Mouse (Mus musculus) kidney, adult 11 months (tissue): Measurements from ENCODE around the gene Phf5a.

Experiments
- DNase-seq: peaks from one replicate; pipeline ENCODE4 v3.0.0; 2022

The Phf5a gene

DNA sequence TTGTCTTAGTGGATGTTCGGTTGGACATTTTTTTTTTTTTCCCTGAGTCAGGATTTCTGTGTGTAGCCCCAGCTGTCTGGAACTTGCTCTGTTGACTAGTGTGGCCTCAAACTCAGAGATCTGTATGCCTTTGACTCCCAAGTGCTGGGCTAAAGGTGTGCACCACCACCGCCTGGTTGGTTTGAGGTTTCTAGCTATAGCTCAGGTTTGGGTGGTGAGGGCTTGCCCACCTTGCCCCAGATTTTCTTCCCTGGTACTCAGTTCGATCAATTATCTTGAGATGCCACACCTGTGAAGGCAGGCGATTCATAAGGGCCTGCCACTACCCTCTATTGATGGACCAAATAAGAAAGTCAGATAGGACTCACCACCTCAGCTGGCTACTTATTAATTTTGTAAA is 24.6 kb downstream of the Phf5a start:
- no peak for DNase-seq

DNA sequence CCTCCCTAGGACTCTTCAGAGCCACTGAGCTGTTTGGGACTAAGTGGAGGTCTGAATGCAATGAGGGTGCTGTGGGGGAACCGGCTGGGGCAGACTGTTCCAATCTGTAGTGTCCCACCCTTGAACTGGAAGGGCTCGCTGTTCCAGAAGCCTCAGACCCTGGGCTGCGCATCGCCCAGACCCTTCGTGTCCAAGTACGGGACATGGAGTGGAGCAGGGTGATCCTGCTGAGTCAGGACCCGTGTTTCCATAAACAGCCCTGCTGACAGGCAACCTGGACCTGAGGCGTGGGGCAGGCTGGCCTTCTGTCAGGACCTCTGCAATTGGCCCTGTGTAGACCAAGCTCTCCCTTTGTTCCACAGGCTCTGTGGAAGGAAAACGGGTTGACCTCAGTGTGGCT is 25.0 kb downstream of the Phf5a start:
- DNase-seq = no peak

GRCm38 (mm10) chr15:81845724-81846123 is 26.0 kb downstream of the Phf5a start:
- DNase-seq = peak; percentile 88

- no peak for DNase-seq
Observed at GRCm38 (mm10) chr15:81845033-81845625, 26.6 kb downstream of the Phf5a start.

DNA sequence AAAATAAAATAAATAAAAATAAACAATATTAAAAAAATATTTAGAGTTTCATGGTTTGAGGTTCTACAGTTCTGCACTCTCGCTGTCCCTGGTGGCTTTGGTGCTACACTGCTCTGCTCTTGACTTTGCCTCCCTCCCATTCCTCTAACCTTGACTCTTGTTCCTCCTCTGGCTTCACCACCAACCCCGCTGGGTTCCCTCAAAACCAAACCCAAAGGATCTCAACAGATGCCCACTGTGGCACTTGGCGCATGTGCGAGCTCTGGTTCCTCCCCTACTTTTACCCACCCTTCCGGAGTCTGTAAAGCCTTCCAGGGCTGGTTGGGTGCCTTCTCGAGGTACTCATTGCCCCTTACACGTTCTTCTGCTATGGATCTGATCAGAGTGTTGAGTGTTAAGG is 29.4 kb downstream of the Phf5a start:
- no peak for DNase-seq

GRCm38 (mm10) chr15:81840306-81840705 is 31.4 kb downstream of the Phf5a start:
- DNase-seq = no peak

DNA sequence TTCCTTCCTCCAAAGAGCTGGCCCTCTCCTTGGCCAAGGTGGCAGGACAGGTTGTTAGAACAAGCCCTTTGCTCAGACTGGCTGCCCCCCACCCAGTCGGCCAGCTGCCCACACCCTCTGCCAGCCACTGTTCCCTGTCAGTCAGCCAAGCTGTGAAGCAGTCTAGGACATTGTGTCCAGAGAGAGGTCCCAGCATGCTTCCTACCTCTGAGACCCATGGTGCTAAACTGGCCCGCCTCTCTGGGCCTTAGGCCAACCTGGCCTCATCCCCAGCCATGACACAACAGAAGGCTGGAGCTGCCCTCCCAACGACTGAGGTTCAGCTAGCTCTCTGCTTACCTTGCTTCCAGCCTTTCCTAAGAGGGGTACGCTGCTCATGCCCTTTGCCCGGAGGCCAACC is 32.1 kb downstream of the Phf5a start:
- peak; percentile 98 for DNase-seq

DNA sequence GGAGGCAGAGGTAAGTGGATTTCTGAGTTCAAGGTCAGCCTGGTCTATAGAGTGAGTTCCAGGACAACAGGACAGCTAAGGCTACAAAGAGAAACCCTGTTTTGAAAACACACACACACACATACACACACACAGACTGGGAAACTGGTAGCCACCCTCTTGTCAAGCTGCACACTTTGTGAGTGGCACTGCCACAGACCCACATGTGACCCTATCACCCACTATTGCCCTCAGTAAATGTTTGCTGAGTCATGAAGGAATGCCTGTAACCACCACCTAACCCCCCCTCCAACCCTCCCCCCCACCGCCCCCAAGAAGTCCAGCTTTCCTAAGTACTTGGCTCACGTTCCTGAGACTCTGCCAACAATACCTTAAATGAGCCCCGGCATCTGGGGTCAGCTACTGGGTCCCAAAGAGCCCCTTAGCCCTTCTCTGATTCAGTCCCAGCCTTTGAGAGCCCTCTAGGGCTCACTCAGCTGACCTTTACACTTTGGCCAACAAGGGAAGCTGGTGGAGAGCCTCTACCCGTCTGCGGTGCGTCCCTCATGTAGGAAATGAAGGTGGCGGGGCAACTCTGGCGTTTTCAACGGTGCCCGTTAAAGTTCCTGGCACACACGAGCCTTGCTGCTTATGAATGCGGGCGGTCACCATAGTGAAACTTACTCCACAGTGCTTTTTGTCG is 33.0 kb downstream of the Phf5a start:
- peak; percentile 76 for DNase-seq

DNA sequence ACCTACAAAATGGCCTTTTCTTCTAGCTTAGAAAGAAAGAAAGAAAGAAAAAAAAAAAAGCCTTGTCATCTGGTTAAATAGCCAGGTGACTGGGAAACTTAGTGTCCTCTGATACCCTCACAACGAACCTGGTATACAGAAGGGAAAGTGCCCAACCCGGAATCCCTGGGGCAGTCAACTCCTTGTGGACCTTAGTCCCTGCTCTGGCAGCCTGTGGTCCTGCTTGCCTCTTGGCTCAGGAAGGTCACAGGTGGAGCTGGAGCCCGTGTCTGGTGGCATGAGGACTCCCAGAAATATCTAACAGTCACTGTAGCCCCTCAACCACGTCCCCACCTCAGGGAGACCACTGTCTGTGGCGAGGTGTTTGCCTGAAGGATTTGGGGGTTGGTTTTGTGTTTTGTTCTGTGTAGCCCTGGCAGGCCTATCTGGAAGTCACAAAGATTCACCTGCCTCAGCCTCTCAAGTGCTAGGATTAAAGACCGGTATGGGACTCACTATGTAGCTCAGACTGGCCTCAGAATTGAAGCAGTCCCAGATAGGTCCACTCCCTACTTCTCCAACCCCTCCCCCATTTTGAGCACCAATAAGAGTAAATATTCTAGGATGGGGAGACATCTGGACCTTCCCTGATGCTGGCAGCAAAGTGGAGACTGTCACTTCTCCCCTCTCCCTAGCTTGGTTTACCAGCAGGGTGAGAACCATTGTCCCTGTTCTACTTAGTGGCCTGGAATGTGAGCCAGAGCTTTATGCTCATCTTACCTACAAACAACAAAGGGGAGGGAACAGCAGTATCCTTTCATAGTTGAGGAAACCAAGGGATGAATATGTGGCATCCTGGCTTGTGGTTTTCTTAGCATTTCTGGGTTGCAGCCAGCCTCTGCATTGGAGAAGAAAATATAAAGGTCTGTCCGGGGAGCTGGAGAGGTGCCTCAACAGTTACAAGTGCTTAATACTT is 34.5 kb downstream of the Phf5a start:
- peak; percentile 75 for DNase-seq

GRCm38 (mm10) chr15:81836124-81836821 is 35.4 kb downstream of the Phf5a start:
- DNase-seq = peak; percentile 98

DNA sequence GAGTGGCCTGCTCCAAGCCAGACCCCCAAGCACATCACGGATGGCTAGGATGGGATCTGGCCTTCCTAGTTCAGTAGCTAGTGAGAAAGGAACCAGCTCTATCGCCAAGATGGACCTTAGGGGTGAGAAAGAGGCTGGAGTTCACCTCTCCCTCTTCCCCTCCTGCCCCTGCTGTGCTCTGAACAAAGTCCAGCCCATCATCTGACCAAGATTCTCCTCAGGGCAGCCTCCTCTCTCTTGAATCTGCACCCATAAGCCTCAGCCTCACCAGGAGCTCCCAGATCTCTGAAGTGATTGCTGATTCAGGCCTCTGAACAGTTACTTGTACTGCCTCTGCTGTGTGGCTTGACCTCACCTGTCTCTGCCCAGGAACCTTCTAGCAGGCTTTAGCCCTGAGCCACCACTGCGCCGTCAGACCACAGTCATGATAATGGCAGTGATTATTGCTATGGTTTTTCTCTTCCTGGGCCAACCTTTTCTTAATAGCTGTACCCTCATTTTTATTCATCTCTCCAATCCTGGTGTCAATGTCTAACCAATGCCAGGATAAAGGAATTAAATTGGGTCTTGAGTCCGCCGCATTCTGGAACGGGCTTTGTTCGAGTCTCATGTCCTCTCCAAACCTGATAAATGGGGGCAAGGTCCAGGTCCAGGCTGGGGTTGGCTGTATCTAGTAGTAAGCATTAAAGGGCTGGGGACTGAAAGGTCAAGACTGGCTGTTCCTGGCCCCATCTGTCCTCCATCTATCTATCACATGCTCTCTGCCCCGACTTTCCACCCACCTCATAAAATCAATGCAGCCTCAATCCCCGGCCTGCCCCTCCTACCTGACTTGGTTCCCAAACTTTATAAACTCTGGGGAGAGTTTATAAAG is 36.5 kb downstream of the Phf5a start:
- peak; percentile 81 for DNase-seq

- DNase-seq = peak; percentile 21
Observed at GRCm38 (mm10) chr15:81834171-81834841, 37.4 kb downstream of the Phf5a start.

DNA sequence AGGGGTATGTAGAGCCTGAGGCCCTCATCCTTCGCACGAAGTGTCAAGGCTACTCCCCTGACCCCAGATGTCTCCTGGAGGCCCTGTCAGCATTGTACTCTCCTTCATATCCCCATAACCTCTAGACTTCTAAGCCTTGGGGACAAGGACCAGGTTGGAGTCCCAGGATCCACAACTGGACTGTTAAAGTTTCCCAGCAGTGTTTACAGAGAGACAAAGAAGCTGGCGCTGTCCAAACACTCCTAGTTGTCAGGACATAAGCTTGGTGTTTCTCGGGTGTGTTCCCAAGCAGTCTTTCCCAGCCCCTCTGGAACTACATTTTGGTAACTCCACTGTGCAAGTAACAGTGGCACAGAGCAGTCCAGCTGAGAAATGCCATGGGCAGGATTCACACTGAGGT is 38.2 kb downstream of the Phf5a start:
- no peak for DNase-seq

DNA sequence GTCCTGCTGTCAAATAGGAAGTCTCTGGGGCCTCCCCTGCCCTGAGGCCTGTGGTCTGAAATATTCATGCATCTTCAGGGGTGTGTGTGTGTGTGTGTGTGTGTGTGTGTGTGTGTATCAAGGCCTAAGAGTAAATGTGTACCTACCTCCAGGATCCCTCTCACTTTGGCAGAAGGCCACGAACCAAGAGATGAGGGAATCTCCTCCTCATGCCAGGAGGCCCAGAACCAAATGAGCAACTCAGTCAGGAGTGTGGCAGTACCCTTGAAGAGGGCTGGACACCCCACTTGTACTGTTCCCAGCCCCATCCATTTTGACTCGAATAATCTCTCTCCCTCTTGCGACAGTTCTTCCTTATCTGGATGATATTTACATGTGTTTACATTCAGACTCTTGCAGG is 39.5 kb downstream of the Phf5a start:
- peak; percentile 61 for DNase-seq

- DNase-seq = peak; percentile 93
Observed at GRCm38 (mm10) chr15:81831136-81831825, 40.4 kb downstream of the Phf5a start.

DNA sequence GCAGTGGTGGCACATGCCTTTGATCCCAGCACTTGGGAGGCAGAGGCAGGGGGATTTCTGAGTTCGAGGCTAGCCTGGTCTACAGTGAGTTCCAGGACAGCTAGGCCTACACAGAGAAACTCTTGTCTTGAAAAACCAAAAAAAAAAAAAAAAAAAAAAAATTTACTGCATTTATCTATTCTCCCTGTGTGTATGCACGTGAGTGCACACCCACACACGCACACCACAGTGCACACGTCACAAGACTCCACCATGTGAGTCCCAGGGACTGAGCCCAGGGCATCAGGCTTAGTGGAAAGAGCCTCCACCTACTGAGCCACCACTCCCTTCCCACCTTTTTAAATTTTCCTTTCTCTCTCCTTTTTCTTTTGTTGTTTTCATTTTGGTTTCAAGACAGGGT is 41.2 kb downstream of the Phf5a start:
- no peak for DNase-seq

DNA sequence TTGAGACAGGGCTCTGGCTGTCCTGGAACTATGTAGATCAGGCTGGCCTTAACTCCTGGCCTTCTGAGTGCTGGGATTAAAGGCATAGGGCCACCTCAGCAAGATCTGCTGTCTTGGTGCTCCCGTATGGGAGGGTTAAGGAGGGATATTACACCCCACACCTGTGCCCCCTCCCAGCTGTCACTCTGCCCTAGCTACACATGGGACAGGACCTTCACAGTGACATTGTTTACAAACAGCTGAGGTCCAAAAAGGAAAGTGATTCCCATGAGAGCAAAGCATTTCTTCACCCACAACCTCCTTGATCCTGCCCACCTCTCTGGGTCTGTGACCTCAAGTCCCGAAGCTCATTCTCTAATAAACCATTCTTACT is 42.5 kb downstream of the Phf5a start:
- DNase-seq = no peak

DNA sequence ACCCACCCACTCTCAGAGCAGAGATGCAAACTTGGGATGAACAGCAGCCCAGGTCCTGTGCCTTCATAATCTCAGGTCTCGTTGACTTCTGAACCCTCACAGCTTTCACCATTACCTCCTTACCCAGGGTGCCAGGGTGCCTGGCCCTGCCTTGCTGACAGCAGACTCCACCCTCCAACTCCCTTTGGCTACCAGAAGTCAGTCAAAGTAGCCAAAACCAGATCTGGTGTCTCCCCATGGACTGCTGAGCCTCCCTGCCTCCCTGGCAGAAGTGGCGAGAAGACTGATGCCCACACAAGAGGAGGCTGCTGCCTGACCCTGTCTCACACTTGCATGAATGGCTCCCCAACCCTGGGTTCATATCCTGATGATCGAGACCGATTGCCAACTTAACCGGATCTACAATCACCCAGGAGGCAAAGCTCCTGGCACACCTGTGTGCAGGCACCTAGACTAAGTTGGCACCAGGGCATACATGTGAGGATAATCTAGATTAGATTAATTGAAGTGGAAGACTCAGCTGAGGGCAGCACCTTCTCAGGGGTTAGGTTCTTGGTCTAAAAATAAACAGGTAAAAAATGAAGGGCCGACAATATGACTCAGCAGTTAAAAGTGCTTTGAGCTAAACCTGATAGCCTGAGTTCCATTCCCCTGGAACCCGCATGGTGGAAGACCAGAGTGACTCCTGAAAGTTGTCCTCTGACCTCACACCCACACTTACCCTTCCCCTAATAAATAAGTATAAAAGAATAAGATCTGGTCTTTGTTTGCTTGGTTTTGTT is 43.1 kb downstream of the Phf5a start:
- no peak for DNase-seq

DNA sequence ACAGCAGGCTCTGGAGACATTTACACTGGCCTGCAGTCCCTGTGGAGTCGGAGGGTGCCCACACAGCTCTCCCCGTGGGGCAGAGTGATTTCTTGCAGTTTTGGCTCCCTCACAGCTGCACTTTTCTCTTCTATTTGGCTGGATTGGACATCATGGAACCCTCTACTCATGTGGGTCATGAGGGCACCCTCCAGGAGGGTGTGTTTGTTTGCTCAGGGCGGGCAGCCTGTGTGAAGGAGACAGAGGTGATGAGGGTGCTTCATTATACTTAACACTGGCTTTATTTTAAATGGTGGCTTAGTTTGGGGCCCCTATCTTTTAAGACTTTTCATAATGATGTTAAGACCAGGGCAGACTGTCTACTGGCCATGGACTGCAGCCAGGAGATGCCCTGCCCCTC is 46.9 kb downstream of the Phf5a start:
- DNase-seq = no peak

DNA sequence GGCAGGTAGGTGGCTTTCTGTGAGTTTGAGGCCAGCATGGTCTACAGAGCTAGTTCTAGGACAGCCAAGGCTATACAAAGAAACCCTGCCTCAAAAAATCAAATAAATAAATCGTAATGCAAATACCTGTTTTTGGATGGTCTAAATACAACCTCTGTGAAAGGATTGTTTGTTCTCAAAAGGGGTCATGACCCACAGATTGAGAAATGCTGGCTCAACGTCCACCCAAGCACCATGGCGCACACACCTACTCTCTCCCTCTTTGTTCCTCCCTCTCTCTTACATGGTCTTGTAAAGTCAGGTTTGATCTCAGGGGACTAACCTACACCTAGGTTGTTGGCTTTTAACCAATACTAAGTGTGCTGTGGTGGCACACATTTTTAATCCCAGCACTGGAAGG is 49.1 kb downstream of the Phf5a start:
- DNase-seq = no peak
